Mouse (Mus musculus) right cerebral cortex, adult 2 months (tissue): ENCODE measurements around the gene Rhbdl1.
A peak's percentile ranks its signal among the peaks of the same experiment; 100 is the strongest.

Experiments used
- DNase-seq, 2 experiments: peaks; one replicate each; pipeline ENCODE4 v3.0.0; 2021 to 2022; ENCODE audit warnings: low spot score in 2 of 2

Gene Rhbdl1

DNA sequence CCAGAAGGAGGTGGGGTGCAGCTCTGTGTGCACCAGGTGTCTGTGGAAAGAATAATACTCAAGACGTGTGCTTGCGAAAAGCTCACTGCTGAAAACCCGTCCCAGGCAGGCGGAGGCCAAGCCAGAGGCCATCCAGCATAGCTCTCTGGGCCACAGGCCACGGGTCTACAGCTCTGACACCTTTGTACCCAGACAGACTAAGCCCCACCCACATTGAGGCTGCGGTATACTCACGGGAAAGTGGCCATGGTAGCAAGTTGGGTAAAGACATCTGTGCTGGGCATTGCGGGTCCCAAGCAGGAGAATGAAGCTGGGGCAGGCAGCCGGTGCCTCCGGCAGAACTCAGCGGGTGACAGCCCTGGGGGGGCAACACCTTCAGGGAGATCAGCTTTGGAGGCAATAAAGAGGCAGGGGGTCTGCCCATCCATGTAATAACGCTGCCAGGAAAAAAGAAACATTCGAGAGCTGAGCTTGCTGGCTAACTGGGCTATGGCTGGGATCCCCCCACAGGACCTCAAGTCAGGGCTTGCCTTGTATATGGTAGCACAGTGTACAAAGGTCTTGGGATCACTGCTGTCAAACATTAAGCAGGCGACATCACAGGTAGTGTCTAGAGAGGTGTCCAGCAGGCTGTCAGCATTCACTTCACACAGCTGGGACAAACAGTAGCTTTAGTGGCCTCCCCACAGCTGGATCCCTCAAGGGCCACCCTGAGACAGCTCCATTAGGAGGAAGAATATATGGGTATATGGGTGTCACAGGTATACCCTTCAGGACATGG, 2.5 kb upstream of the Rhbdl1 start:
- no peak for DNase-seq

DNA sequence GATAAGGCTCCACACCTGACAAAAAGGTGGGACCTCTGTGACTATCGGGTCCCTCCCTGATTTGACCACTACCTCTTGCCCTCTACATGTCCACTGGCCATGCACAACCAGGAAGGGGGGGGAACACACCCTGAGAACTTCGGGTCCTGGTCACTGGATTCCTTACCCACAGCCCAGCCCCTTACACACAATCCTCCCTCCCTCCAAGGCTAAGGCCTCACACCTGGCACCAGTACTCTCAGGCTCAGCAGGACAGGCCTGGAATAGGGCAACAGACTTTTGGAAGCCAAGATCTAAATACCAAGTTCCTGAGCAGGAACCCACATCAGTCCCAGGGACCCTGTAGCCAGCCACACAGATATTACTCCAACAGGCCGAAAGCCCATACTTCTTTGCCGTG, 1.8 kb upstream of the Rhbdl1 start:
- no peak for DNase-seq

DNA sequence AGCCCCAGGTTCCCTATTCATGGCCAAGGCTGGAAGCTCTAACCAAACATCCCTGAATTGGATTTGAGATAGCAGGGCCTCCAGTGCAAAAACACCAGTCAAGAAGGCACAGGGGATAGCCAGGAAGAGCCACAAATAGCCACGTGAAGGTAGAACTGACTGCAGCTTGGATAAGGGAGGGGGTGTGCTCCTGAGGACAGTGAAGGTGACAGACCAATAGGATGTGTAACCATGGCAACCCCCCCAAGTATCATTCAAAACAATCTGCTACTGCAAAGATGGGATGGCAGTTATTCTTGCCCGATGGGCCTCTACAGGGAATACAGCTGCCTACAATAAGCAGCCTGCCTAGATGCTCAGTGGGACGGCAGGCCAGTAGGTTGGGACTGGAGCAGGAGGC, 438 bp upstream of the Rhbdl1 start:
- DNase-seq, result peak in 1 of 2 experiments; percentile 37

DNA sequence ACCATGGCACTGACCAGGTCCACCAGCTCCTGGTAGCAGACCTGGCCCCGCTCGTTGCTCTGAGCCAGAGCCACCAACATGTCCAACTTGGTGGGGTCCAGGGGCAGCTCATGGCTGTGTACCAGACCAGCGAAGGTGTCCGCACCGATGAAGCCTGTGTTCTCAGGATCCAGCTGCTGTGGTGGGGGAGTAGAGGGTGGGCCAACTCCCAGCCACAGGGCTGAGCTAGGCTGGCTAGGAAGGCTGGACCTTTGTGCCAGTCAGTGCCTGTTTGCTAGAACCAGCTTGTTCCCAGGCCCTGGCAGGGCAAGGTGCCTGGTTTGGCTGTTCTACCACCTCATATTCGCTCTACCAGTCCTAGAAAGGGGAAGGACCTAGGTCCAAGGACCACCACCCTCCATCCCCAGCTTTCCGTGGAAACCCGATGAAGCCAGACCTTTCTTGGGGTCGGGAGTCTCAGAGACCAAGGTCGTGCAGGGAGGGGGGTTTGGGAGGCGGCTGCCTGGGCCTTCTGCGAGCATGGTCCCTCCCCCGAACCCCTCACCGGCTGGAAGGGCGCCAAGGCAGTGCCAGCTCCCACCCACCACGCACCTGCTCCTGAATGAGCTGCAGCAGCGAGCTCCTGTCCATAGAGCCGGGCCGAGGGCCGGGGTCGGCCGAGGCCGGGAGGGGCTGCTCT, 559 bp downstream of the Rhbdl1 start:
- DNase-seq, result no peak

DNA sequence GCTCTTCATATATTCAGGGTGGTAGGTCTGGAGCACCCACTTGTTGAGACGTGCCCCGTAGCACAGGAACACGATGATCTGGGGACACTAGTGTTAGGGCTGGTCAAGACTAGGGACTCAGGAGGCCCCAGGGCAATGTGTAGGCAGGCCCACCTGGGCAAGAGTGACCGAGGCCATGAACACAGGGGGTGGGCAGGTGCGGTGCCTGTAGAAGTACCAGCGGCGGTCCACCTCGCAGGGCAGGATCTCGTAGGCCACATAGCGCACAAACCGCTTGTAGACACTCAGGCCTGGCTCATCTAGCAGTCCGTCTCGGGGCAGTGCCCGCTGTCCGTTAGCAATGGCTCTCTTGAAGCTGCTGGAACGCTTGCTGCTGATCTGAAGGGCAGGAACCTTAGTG, 1.3 kb downstream of the Rhbdl1 start:
- DNase-seq, result no peak

DNA sequence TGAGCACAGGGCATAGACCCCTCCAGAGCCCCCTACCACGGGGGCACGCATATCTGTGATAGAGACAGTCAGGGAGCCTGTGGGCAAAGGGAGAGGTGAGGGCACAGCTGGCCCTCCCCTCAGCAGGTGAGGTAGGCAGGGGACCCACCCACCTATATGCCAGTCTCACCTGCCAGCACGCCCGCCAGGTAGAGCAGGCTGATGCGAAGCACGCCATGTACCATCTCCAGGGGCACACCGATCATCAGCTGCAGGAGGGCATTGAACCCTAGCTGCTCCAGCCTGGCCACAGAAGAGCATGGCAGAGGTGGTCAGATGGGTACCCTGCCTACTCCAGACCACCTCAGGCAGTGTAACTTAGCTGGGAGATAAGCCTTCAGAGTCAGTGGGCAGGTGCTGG, 1.8 kb downstream of the Rhbdl1 start:
- no peak for DNase-seq

DNA sequence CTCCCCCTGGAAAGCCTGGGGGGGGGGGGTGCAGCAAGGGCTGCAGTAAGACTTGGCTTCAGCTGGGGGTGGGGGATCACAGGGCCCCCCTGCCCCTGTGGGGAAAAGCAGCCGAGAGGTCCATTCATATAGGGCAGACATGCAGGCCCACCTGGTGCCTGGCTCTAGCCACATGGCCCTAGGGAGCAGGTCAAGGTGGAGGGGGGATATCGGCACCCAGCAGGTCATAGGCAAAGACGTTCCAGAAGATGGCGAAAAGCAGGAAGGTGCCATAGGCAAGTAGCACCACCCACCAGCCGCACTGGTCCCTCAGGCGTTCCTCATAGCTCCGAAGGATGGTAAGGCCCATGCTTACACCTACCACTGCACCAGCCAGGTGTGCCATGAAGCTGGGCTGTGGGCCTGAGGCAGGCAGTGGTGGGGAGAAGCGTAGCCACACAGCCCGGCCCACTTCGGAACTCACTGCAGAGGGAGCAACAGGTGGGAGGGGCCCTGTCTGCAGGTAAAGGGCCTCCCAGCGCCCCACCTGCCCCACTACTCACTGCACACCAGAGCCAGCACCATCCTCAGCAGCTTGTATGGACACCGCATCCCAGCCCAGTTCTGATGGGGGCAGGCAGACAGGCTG, 2.4 kb downstream of the Rhbdl1 start:
- no peak for DNase-seq

DNA sequence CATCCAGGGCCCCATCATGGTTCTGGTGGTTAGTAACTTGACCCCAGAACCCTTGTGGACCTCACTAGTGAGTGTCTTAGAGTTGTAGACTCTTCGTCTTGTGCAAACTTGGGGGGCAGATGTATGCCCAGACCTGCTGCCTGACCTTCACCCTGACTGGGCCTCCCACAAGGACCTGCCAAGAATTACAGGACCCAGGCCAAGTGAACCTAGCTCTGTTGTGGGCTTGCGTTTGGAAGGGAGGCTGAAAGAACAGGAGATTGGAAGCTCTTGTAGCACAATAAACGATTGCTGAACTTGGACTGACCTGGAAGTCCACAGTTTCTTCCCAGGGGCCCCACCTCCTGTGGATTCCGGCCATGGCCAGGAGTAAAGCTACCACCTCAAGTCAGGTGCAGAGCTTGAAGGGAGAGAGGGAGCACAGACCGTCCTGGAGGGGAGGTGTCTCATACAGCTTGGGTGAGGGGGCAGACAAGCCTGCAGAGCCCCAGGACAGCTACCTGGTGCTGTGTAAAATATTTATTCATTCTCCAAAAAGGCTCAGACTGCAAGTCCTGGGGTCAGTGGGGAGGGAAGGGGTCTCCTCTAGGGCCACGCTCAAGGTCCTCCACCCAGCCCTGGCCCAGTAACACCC, 3.0 kb downstream of the Rhbdl1 start:
- DNase-seq, result no peak

DNA sequence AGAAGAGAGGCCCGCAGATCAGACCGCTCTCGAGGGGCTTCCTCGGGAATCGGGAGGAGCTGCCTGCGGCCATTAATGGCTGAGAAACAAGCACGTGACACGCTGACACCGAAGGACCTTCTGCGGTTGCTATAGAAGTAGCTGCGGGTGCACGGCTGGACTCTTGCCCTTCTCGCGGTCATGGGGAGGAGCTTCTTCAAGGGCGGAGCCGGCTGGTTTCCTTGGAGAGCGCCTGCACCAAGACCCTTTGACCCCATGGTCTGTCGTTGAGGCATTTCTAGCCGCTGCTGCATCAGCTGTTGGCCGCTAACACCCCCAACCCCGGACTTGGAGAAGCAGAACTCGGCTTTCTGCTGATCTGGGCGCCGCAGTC, 3.8 kb downstream of the Rhbdl1 start, which contains the start of gene Stub1:
TSS of gene Stub1 (minus strand) at position 114 of the 373 bp plus-strand sequence.
- peak; percentile 79 to 83 for DNase-seq

DNA sequence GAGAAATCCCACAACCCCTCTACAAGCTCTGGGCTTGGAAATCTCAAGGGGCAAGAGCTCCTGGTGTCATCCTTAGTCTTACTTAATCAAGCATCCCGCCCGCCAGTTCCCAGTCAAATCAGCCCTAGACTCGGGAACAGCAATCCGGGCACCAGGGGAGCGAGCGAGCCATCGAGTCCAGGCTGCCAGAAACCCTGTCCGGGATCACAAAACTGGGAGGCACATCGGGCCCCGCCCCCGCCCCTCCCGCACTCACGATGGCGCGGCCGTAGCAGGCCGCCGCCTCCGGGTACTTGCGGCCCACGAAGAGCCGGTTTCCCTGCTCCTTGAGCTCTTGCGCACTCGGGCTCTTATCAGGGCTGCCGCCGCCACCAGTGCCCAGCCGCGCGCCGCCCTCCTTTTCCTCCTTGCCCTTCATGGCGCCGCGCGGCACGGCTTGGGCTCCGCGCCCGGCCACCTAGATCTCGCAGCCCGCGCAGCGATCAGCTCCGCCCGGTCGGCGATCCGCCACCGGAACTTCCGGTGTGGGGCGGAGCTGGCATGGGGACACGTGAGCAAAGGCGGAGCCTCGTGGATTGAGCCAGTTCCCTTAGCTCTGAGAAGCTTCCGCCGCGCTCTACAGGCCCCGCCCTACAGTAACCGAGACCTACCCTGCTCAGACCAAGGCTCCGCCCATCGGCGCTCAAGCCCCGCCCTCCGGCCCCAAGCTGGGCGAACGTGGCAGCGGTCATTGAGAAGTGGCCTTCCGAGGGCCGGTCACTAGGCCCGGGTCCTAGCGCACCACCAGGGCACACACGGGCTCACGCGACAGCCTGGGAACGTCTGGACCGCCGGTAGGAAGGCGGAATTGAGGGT, 4.4 kb downstream of the Rhbdl1 start:
- peak; percentile 96 to 99 for DNase-seq

DNA sequence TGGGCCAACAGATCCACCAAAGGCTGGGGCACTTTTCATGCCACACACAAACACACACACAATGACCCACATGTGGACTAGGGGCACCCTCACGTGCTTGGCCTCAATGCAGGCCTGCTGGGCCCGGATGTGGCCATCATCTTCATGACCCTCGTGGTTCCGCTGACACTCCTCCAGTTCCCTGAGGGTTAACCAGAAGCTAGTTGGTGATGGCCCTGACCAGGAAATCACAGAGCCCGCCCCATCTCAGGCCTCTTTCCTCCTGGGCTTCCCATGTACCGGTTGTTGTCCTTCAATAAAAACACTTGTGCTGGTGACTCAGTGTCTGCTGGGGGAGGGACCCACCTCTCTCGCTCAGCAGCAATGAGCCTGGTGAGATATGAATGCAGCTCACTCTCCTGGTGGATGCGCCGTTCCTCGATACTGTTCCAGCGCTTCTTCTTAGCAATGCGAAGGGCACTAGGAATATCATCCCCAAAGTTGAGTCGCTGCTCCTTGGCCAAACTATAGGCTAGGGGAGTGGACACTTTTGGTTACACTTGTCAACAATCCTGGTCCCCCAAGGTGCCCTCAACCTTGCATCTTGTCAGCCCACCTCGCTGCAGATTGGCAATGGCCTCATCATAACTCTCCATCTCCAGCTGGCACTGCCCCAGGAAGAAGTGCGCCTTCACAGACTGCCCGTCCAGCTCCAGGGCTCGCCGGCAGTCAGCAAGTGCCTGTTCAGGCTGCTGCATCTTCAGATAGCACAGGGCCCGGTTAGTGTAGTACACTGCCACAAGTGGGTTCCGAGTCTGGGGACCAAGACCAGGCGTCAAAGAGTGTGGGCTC, 5.4 kb downstream of the Rhbdl1 start:
- no peak for DNase-seq

DNA sequence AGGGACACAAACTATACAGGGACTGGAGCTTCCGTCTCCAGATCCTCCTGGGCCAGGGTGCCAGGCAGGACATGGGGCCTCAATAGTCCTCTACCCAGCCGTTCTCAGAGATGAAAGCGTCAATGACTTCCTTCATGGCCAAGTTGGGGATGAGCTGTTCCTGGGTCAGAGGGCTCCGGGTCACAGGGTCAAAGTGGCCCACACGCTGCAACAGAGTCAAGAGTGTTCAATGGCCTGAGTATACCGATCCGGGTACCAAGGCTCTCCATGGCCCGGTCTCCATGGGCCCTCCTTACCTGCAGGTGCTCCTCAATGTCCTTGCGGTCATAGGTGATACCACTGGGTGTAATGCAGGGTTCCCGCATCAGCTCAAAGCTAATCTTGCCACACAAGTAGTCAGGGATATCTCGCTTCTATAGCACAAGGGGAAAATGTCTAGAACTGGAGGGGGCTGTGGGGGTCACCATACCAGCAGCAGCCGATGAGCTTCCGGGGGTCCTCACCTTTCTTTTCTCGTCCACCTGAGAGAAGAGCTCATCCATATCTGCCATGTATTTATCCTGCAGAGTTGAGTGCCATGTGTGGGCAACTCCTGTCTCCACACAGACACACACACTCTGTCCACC, 6.2 kb downstream of the Rhbdl1 start:
- no peak for DNase-seq

DNA sequence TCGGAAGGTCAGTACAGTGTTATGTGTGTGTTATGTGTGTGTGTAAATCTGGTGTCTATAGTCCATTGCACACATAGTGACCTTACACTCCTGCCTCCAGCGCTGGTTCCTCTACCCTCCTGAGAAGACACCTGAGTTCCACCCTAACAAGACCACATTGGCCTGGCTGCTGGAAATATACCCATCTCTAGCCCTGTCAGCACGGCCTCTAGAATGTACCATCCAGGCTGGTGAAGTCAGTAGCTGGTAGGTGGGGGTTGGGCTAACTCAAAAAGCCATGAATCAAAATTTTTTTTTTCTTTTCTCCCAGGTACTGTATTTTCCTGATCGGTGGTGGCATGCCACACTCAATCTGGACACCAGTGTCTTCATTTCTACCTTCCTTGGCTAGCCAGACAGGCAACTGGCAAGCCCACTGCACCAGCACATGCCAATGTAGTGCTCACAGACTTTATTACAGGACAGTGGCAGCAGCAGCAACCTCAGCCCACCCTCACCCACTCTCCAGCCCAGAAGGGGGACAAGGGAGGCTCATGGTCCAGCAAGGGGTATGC, 6.8 kb downstream of the Rhbdl1 start:
- DNase-seq, result no peak

DNA sequence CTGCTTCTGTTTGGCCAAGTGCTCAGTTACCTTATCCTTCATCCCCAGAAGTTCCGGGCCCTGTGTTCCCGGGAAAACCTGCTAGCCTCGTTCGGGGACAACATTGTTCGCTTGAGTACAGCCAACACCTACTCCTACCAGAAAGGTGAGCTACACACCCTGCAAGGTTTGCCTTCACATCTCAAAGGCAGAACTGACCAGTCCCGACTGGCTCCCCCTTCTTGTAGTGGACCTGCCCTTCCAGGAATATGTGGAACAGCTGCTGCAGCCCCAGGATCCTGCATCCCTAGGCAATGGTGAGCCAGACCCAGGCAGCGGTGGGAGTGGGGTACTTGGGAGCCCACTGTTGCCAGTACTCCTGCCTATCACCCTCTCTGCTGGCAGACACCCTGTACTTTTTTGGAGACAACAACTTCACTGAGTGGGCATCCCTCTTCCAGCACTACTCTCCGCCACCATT, 7.5 kb downstream of the Rhbdl1 start:
- no peak for DNase-seq

DNA sequence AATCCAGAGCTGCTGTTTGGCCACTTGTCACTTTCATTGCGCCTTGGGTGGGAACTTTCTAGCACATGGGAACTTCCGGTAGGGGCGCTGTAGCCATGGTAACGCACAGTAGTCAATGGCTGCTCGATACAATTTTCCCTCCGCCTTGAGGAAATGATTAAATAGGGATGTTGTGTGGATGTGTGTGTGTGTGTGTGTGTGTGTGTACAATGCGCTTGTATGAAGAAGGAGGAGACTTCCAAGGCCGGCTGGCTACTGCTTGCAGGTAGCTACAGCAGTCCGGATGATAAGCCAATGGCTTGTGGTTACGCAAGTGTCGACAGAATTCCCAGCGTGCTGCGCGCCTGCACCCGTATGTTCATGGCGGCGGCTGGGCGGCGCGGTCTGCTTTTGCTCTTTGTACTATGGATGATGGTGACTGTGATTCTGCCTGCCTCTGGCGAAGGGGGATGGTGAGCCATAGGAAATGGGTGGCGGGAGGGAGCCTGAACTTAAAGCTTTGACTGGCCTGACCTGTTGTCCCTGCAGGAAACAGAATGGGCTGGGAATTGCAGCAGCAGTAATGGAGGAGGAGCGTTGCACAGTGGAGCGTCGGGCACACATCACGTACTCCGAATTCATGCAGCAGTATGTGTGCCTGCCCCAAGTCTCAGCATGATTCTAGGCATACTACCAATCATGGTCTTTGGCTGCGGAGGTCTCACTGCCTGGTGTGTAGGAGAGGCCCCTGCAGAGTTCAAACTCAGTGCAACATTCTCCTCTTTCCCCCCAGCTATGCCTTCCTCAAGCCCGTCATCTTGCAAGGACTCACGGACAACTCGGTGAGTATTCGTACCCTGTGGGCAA, 8.2 kb downstream of the Rhbdl1 start, which contains the start of gene Jmjd8:
TSS of gene Jmjd8 (plus strand) at position 156 of the 846 bp plus-strand sequence.
- DNase-seq, result peak; percentile 84 to 89

DNA sequence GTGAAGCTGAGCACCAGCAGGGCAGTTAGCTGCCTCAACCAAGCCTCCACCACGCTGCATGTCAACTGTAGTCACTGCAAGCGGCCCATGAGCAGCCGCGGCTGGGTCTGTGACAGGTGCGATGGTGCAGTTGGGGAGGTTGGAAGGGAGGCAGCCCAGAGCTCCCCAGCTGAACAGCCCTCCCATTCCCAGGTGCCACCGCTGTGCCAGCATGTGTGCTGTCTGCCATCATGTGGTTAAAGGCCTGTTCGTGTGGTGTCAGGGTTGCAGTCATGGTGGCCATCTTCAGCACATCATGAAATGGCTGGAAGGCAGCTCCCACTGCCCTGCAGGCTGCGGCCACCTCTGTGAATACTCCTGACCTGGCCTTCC, 8.9 kb downstream of the Rhbdl1 start:
- DNase-seq, result no peak

DNA sequence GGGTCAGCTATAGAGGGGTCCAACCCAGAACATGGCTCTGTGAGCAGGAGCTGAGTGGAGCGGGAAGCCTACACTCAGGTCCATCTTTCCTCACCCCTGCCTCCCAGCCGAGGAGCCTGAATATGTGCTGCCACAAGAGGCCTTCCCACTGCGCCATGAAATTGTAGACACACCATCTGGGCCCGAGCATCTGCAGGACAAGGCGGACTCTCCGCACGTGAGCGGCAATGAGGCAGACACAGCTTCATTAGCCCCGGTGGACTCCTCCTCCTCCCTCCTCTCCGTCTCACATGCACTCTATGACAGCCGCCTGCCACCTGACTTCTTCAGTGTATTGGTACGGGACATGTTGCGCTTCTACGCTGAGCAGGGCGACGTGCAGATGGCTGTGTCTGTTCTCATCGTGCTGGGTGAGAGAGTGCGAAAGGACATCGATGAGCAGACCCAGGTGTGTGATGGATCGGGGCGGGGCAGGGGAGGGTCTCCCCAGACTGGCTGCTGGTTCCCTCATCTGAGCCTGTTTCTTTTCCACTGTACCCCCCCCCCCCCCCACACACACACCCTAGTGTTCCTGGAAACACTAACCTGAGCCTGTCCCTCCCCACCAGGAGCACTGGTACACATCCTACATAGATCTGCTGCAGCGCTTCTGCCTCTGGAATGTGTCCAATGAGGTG, 9.4 kb downstream of the Rhbdl1 start:
- no peak for DNase-seq

DNA sequence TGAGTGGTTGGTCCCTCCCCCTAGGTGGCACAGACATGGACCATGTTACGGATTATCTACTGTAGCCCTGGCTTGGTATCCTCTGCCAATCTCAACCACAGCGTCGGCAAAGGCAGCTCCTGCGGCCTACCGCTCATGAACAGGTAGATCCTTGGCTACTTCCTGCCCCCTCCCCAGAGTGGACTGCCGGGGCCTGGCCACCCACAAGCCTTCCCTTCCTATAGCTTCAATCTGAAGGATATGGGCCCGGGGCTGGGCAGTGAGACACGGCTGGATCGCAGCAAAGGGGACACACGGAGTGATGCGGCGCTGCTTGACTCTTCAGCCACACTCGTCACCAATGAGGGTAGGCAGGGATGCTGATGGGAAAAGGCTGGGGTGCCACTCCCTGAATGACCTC, 10.1 kb downstream of the Rhbdl1 start:
- no peak for DNase-seq
